Mouse (Mus musculus): ENCODE measurements around the gene Adora2a. TPM values are rescaled to one million over a fixed set of nuclear protein-coding genes. Genes with fewer than 3 reads are reported as not detected.
A peak's percentile ranks its signal among the peaks of the same experiment; 100 is the strongest.

The Adora2a gene
- polyA plus RNA-seq, 1 experiment from 2014 or later, result 1.5 TPM

DNA sequence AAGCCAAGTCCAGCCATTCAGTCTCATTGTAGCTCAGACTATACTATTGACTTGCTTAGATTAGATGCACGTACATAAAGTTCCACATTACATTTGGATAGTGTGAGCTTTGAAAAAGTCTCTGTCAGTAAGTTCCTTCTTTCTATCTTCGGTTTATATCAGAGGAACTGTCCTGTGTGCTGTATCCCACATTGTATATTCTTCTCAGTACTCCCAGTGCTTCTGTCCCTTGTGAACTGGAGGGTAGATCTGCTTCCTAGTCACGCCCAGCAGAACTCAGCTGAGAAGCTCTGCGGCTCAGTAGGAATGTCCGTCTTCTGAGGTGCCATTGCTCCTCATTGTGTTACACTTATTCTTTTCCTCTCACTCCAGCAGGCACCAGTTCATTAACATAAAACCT lies 18.1 kb upstream of the Adora2a start:
- WGBS, result 93% methylated on average over 5 of the region's 5 CpGs
- Histone ChIP-seq H3K9me3 (no peaks in the 10 kb centered on the region), H3K36me3 (replicated peaks) (peaks cover 62% of the 10 kb centered on the region), H3K4me1 (peaks cover 21% of the 10 kb centered on the region), H3K27me3 (replicated peaks; ENCODE audit: low read depth, poor library complexity, severe bottlenecking) (no peaks in the 10 kb centered on the region), H3K27ac (replicated peaks) (no peak overlapping the region), H3K4me3 (no peak overlapping the region)
- DNase-seq (ENCODE audit: low spot score), result no peak

DNA sequence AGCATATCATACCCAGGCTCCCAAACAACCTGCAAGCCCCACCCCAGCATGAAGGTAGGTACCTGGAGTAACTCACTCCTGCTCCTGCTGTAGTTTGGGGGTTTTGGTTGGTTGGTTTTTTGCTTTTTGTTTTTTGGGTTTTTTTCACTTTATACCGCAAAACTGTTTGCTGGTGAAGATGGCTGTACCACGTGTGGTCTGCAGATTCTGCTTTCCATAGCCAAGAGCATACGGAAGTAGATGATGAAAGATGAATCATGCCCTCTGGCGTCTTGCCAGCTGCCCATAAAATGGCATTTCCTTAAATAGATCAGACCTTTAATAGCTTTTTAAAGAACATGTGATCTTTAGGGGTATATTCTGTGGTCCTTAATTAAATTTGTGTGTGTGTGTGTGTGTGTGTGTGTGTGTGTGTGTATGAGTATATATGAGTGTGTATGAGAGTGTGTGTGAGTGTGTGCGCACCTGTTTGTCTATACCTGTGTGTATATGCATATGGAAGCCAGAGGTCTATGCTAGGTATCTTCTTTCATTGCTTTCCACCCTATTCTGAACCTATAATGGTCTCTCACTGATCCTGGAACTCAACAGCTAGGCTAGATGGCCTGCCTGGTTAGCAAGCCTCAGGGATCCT lies 16.8 kb upstream of the Adora2a start:
- peaks cover 71% of the 10 kb centered on the region for H3K36me3 ChIP-seq (replicated peaks)
- no peaks in the 10 kb centered on the region for H3K27me3 ChIP-seq (replicated peaks; ENCODE audit: low read depth, poor library complexity, severe bottlenecking)
- no peak for DNase-seq (ENCODE audit: low spot score)
- H3K4me3 ChIP-seq, result no peak overlapping the region
- H3K9me3 ChIP-seq, result no peaks in the 10 kb centered on the region
- peaks cover 16% of the 10 kb centered on the region for H3K4me1 ChIP-seq
- 93% methylated on average over 5 of the region's 5 CpGs for WGBS
- H3K27ac ChIP-seq (replicated peaks), result no peak overlapping the region

DNA sequence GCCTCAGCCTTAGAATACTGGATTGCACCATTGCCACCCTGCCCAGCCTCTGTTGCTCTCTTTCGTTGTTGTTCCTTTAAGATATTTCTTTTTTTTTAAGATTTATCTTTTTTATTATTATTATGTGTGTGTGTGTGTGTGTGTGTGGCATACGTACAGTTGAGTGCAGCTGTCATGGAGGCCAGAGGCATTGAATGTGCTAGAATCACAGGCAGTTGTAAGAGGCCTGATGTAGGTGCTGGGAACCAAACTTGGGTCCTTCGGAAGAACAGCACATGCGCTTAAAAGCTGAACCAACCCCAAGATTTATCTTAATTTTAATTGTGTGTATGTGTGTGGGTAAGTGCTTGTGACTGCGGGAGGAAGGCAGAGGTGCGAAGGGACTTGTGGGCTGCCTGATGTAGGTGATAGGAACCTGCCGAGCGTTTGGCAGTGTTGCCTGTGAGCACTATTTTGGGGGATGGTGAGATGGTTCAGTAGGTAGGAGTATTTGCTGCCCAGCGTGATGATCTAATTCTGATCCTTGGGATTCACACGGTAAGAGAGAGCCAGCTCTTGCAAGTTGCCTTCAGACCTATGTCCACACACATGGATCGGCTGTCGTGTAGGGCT lies 15.4 kb upstream of the Adora2a start:
- peaks cover 7% of the 10 kb centered on the region; the same call in 1 of the 2 replicates for H3K4me1 ChIP-seq
- peaks cover 76% of the 10 kb centered on the region for H3K36me3 ChIP-seq (replicated peaks)
- H3K9me3 ChIP-seq, result no peaks in the 10 kb centered on the region
- DNase-seq (ENCODE audit: low spot score), result no peak
- H3K27ac ChIP-seq (replicated peaks), result no peak overlapping the region
- no peak overlapping the region for H3K4me3 ChIP-seq
- H3K27me3 ChIP-seq (replicated peaks; ENCODE audit: low read depth, poor library complexity, severe bottlenecking), result no peaks in the 10 kb centered on the region
- 94% methylated on average over 12 of the region's 12 CpGs for WGBS

DNA sequence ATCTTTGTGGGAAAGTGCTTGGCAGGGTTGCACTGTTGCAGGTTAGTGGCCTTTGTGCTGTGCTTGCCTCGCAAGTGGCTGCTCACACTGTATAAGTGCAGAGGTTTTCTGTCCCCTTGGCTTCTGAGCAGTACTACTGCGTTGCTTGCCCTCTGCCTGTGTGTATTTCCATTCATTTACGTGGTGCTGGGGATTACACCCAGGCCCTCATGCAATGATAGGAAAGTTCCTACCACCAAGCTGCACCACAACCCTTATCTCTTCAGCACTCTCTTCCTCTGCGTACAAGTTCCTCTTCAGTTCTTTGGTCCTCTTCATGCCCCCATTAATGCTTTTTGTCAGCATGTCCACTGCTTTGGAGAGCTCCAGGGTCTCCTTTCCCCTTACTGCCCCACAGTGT lies 14.7 kb upstream of the Adora2a start:
- WGBS, result 91% methylated on average over 4 of the region's 4 CpGs
- no peak for DNase-seq (ENCODE audit: low spot score)
- Histone ChIP-seq H3K9me3 (no peaks in the 10 kb centered on the region), H3K27ac (replicated peaks) (no peak overlapping the region), H3K36me3 (replicated peaks) (peaks cover 78% of the 10 kb centered on the region), H3K4me1 (peaks cover 7% of the 10 kb centered on the region; the same call in 1 of the 2 replicates), H3K27me3 (replicated peaks; ENCODE audit: low read depth, poor library complexity, severe bottlenecking) (no peaks in the 10 kb centered on the region), H3K4me3 (no peak overlapping the region)

DNA sequence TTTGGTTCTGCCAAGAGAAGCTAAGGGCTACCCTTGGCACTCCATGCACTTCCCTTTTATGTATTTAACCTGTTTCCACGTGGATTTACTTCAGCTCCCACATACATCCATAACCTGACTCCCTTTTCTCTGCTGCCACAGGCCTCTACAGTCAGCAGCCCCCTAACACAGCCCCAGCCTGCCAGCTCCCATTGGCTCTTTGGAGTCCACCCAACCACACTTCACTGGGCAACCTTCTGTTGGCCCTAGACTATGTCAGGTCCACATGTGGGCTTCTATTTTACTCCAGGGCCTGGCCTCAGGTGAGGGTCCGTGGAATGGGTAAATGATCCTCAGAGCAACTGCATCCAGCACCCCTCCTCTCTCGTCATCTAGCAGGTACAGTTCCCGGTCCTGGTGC lies 14.1 kb upstream of the Adora2a start:
- Histone ChIP-seq H3K4me1 (peaks cover 7% of the 10 kb centered on the region; the same call in 1 of the 2 replicates), H3K4me3 (no peak overlapping the region), H3K27ac (replicated peaks) (no peak overlapping the region), H3K36me3 (replicated peaks) (peaks cover 80% of the 10 kb centered on the region), H3K27me3 (replicated peaks; ENCODE audit: low read depth, poor library complexity, severe bottlenecking) (no peaks in the 10 kb centered on the region), H3K9me3 (no peaks in the 10 kb centered on the region)
- 93% methylated on average over 4 of the region's 4 CpGs for WGBS
- no peak for DNase-seq (ENCODE audit: low spot score)

DNA sequence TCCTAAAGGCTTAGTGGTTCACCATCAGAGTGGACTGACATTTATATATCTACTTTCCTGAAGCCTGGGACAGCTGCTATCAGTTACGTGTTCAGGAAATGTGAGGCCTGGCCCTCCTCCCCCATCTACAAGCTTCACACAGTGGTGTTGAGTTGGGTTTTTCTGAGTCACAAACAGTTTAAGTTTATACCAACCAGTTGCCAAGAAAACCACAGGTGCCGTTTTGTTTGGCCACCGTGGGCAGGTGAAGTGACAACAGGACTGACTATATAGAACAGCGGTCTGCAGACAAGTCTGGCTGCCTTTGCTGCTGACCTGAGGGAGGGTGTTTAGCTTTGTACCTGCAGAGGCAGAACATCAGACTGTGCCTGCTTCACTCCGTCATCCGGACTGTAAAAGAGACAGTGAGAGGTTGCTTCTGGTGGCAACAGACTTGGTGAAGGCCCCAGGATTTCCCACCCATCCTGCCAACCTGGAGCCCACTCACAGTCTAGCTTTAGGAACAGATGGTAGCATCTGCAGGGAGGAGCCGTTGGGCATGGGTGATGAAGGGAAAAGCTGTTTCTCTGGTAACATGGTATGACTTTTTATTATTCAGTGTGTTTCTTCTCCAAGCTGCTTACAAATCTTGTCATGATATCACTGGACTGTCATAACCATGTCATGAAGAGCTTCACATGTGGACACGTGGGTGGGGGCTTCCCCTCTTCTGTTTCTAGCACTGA lies 13.2 kb upstream of the Adora2a start:
- Histone ChIP-seq H3K27ac (replicated peaks) (0 out of 2 replicates have a peak overlapping the region, but pooled peaks have one; percentile 14), H3K4me3 (no peak overlapping the region), H3K36me3 (replicated peaks) (peaks cover 83% of the 10 kb centered on the region), H3K27me3 (replicated peaks; ENCODE audit: low read depth, poor library complexity, severe bottlenecking) (no peaks in the 10 kb centered on the region), H3K4me1 (peaks cover 7% of the 10 kb centered on the region; the same call in 1 of the 2 replicates), H3K9me3 (no peaks in the 10 kb centered on the region)
- 88% methylated on average over 8 of the region's 8 CpGs for WGBS
- no peak for DNase-seq (ENCODE audit: low spot score)

DNA sequence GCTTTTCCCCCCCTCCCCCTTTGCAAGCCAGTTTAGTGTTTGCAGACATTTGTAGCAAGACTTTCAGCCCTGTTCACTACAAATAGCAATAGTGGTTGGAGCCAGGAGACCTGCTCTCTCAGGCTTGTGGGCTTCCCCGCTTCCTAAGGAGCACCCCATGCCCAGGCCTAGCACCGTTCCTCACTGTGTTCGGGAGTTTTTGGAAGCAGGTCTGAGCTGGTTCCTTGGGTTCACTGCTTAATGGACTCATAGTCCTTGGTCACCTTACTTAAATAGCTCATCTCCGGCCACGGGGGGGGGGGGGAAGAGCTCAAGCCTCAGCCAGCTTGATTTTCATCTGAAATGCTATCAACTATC lies 12.7 kb upstream of the Adora2a start:
- 0 out of 2 replicates have a peak overlapping the region, but pooled peaks have one; percentile 14 for H3K27ac ChIP-seq (replicated peaks)
- 85% methylated on average over 5 of the region's 5 CpGs for WGBS
- no peak for DNase-seq (ENCODE audit: low spot score)
- peaks cover 7% of the 10 kb centered on the region; the same call in 1 of the 2 replicates for H3K4me1 ChIP-seq
- H3K36me3 ChIP-seq (replicated peaks), result peaks cover 83% of the 10 kb centered on the region
- H3K9me3 ChIP-seq, result no peaks in the 10 kb centered on the region
- H3K4me3 ChIP-seq, result no peak overlapping the region
- H3K27me3 ChIP-seq (replicated peaks; ENCODE audit: low read depth, poor library complexity, severe bottlenecking), result no peaks in the 10 kb centered on the region

DNA sequence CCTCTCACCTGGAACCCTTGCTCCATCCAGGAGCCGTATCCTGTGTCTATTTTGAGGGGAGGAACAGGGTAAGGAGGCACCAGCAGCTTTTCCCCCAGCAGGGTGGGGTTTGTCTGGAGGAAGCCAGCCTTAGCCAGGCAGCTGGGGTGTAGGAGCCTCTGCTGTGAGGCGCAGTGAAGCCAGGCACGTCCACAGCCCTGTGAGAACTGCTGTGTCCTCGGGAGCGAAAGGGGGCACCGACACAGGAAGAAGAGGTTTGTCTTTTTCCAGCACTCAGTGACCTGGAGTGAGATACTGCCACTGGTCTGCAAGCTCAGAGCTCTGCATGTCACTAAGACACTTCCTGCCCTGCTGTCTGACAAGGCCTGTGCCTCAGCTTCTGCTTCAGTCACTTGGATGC lies 12.3 kb upstream of the Adora2a start:
- H3K4me1 ChIP-seq, result peaks cover 7% of the 10 kb centered on the region; the same call in 1 of the 2 replicates
- no peak for DNase-seq (ENCODE audit: low spot score)
- H3K4me3 ChIP-seq, result no peak overlapping the region
- 77% methylated on average over 6 of the region's 6 CpGs for WGBS
- H3K27me3 ChIP-seq (replicated peaks; ENCODE audit: low read depth, poor library complexity, severe bottlenecking), result no peaks in the 10 kb centered on the region
- peaks cover 86% of the 10 kb centered on the region for H3K36me3 ChIP-seq (replicated peaks)
- H3K9me3 ChIP-seq, result no peaks in the 10 kb centered on the region
- H3K27ac ChIP-seq (replicated peaks), result no peak overlapping the region

DNA sequence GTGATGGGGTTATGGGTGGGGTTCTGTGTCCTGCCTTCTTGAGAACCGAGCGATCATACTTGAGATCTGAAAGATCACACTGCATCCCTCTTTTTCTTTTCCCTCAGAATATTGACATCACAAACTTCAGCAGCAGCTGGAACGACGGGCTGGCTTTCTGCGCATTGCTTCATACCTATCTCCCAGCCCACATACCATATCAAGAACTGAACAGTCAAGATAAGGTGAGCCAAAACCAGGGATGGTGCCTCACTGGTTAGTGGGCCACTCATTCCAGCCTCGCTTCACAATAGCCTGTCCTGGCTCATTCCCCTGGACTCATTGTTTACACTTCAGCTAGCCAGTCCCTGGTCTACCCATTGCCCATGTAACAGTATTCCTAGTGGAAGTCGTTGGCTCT lies 9.5 kb upstream of the Adora2a start:
- Histone ChIP-seq H3K4me1 (peaks cover 7% of the 10 kb centered on the region; the same call in 1 of the 2 replicates), H3K9me3 (no peaks in the 10 kb centered on the region), H3K36me3 (replicated peaks) (peaks cover 93% of the 10 kb centered on the region), H3K4me3 (no peak overlapping the region), H3K27me3 (replicated peaks; ENCODE audit: low read depth, poor library complexity, severe bottlenecking) (no peaks in the 10 kb centered on the region), H3K27ac (replicated peaks) (no peak overlapping the region)
- DNase-seq (ENCODE audit: low spot score), result no peak
- 92% methylated on average over 7 of the region's 7 CpGs for WGBS

DNA sequence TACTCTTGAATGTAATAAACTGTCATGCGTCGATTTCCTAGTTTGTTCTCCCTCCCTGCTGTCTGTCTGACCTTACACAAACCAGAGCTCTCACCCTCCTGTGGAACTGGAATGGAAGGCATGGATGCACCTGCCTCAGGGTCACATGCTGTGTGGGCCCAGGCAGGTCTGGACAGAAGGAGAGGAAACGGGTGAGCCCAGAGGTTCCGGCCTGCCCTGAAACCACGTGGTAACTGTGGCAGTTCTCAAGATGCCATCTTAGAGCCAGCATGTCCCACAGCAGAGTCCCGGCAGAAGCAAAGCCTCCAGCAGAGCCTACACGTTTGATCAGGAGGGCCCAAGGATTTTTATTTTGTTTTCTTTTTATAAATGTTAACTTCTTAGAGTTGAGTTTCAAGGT lies 4.3 kb upstream of the Adora2a start:
- Histone ChIP-seq H3K27ac (replicated peaks) (no peak overlapping the region), H3K9me3 (no peaks in the 10 kb centered on the region), H3K4me1 (peaks cover 30% of the 10 kb centered on the region), H3K36me3 (replicated peaks) (peaks cover 59% of the 10 kb centered on the region), H3K4me3 (no peak overlapping the region), H3K27me3 (replicated peaks; ENCODE audit: low read depth, poor library complexity, severe bottlenecking) (peaks cover 21% of the 10 kb centered on the region)
- WGBS, result 85% methylated on average over 7 of the region's 7 CpGs
- no peak for DNase-seq (ENCODE audit: low spot score)

DNA sequence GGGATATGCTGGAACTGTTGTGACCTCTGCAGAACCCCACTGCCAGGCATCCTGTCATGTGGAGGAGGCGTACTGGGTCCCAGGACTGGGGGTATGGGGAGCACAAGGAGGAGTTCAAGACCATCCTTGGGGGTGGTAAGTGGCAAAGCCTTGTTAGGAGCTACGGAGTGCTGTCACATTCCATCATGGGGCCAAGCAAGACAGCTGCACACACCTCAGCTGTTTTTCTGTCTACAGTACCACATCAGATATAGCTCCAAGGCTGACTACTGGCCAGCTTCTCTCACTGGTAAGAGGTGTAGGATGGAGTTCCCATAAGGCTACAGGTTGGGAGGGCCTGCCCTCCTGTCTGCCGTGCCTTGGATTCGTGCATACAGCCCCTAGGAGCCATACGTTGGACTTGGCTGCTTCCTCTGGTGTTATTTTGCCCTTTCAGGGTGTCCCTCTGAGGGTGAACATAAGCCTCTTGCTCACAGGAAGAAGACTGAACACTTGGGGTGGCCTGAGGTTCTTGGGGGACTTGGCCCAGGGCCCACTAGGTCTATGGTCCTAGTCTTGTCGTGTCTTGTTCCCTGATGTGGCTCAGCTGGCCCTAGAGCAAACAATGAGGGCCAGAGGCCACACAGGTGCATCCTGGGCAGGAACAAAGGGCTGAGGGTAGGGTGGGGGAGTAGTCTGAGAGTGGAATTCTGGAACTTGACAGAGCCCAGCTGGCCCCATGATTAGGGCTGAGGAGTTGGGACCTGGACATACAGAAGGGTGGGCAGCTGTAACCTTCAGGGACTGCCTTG lies 2.3 kb upstream of the Adora2a start:
- 77% methylated on average over 6 of the region's 6 CpGs for WGBS
- H3K27ac ChIP-seq (replicated peaks), result no peak overlapping the region; the same call in 1 of the 2 replicates

DNA sequence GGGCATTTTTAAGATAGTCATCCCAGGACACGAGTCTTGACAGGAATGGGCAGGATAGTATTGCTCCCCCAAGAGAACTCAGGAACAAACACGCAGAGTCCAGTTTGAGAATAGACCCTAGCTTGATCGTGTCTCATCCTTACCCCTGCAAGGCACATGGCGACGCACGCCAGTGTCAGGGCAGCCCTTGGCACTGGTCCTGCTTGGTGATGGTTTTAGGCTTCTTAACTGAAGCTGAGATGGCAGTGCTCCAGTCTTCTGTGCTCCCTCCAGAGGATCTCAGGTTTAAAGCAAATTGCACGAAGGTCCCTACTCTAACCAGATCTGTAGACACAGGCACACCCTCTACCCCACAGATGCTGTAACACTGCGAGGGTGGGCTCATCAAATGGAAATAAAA lies 921 bp upstream of the Adora2a start:
- Histone ChIP-seq H3K36me3 (replicated peaks) (peaks cover 25% of the 10 kb centered on the region), H3K27ac (replicated peaks) (no peak overlapping the region), H3K4me3 (no peak overlapping the region), H3K9me3 (no peaks in the 10 kb centered on the region), H3K27me3 (replicated peaks; ENCODE audit: low read depth, poor library complexity, severe bottlenecking) (peaks cover 51% of the 10 kb centered on the region), H3K4me1 (peaks cover 34% of the 10 kb centered on the region)
- WGBS, result 79% methylated on average over 8 of the region's 8 CpGs
- no peak for DNase-seq (ENCODE audit: low spot score)

More for the DNA sequence above, 2.3 kb upstream of the Adora2a start:
- Histone ChIP-seq H3K4me1 (peaks cover 34% of the 10 kb centered on the region), H3K9me3 (no peaks in the 10 kb centered on the region), H3K36me3 (replicated peaks) (peaks cover 39% of the 10 kb centered on the region), H3K4me3 (no peak overlapping the region), H3K27me3 (replicated peaks; ENCODE audit: low read depth, poor library complexity, severe bottlenecking) (peaks cover 41% of the 10 kb centered on the region)
- peak; percentile 48 for DNase-seq (ENCODE audit: low spot score)
